Mouse (Mus musculus) ES-E14 (cell line): ENCODE measurements around the gene Eef2.

Experiments
- CHD2 ChIP-seq: IDR thresholded peaks from 2 replicates; pipeline ENCODE4 v1.6.1; 2014; ENCODE audit warnings: mild to moderate bottlenecking, low read depth, low read length, inconsistent platforms
- HCFC1 ChIP-seq: IDR thresholded peaks from 2 replicates; pipeline ENCODE4 v1.6.1; 2012; ENCODE audit warnings: low read length, inconsistent platforms, borderline replicate concordance; ENCODE audit not compliant: insufficient read depth
- ZNF384 ChIP-seq: IDR thresholded peaks from 2 replicates; pipeline ENCODE4 v1.6.1; 2012; ENCODE audit warnings: low read depth, low read length, inconsistent platforms

- TF ChIP-seq HCFC1 (no peak), ZNF384 (no peak), CHD2 (no peak)
These were observed 9.0 kb upstream of the Eef2 start, which contains the start of gene Pias4 for GRCm38 (mm10) chr10:81167200-81168086.
